Mouse (Mus musculus): ENCODE results near the gene Nudt15. TPM values are rescaled to one million over a fixed set of nuclear protein-coding genes. Genes with fewer than 3 reads are reported as not detected.

Nudt15 gene
- polyA plus RNA-seq, 1 experiment, result 2.7 TPM

- no peak for TF ChIP-seq CTCF (IDR thresholded peaks at IDR 0.05; ENCODE audit: low read depth, low read length)
- no peak for TF ChIP-seq POLR2A (IDR thresholded peaks at IDR 0.05; ENCODE audit: borderline replicate concordance, low read depth, low read length)
- no peak overlapping the region for H3K4me3 ChIP-seq (ENCODE audit: insufficient read depth, low read length)
- H3K4me1 ChIP-seq (ENCODE audit: control insufficient read depth, insufficient read depth, low read length), result peaks cover 20% of the 10 kb centered on the region
- H3K27ac ChIP-seq (ENCODE audit: insufficient read depth, low read depth, low read length), result no peak overlapping the region
Observed at GRCm38 (mm10) chr14:73474636-73475093, 73.4 kb downstream of the Nudt15 start.

- Histone ChIP-seq H3K27ac (ENCODE audit: insufficient read depth, low read depth, low read length) (no peak overlapping the region), H3K4me3 (ENCODE audit: insufficient read depth, low read length) (no peak overlapping the region), H3K4me1 (ENCODE audit: control insufficient read depth, insufficient read depth, low read length) (peaks cover 20% of the 10 kb centered on the region)
Observed at GRCm38 (mm10) chr14:73473670-73474460, 74.2 kb downstream of the Nudt15 start.

GRCm38 (mm10) chr14:73472205-73472604 is 75.8 kb downstream of the Nudt15 start:
- H3K27ac ChIP-seq (ENCODE audit: insufficient read depth, low read depth, low read length), result no peak overlapping the region
- no peak for TF ChIP-seq POLR2A (IDR thresholded peaks at IDR 0.05; ENCODE audit: borderline replicate concordance, low read depth, low read length)
- no peak for TF ChIP-seq CTCF (IDR thresholded peaks at IDR 0.05; ENCODE audit: low read depth, low read length)
- H3K4me3 ChIP-seq (ENCODE audit: insufficient read depth, low read length), result no peak overlapping the region
- H3K4me1 ChIP-seq (ENCODE audit: control insufficient read depth, insufficient read depth, low read length), result peaks cover 20% of the 10 kb centered on the region

More at GRCm38 (mm10) chr14:73473670-73474460, 74.2 kb downstream of the Nudt15 start:
- TF ChIP-seq POLR2A (IDR thresholded peaks at IDR 0.05; ENCODE audit: borderline replicate concordance, low read depth, low read length) (no peak), CTCF (IDR thresholded peaks at IDR 0.05; ENCODE audit: low read depth, low read length) (no peak)

GRCm38 (mm10) chr14:73470593-73470992 is 77.4 kb downstream of the Nudt15 start:
- H3K4me1 ChIP-seq (ENCODE audit: control insufficient read depth, insufficient read depth, low read length), result peaks cover 22% of the 10 kb centered on the region
- H3K4me3 ChIP-seq (ENCODE audit: insufficient read depth, low read length), result no peak overlapping the region
- TF ChIP-seq POLR2A (IDR thresholded peaks at IDR 0.05; ENCODE audit: borderline replicate concordance, low read depth, low read length), result no peak
- no peak for TF ChIP-seq CTCF (IDR thresholded peaks at IDR 0.05; ENCODE audit: low read depth, low read length)
- no peak overlapping the region for H3K27ac ChIP-seq (ENCODE audit: insufficient read depth, low read depth, low read length)

GRCm38 (mm10) chr14:73469506-73469905 is 78.5 kb downstream of the Nudt15 start:
- TF ChIP-seq POLR2A (IDR thresholded peaks at IDR 0.05; ENCODE audit: borderline replicate concordance, low read depth, low read length) (no peak), CTCF (IDR thresholded peaks at IDR 0.05; ENCODE audit: low read depth, low read length) (no peak)
- Histone ChIP-seq H3K4me3 (ENCODE audit: insufficient read depth, low read length) (no peak overlapping the region), H3K4me1 (ENCODE audit: control insufficient read depth, insufficient read depth, low read length) (peaks cover 22% of the 10 kb centered on the region), H3K27ac (ENCODE audit: insufficient read depth, low read depth, low read length) (no peak overlapping the region)

Other genes starting within 250 kb of the Nudt15 start
- 46.2 and 50.6 TPM in 2 replicates for gene Rb1, start 222.4 kb downstream of the Nudt15 start, polyA plus RNA-seq (2012; ENCODE audit: insufficient read depth, insufficient read length, missing spikeins)
- 6,453 and 6,469 TPM in 2 replicates for gene Itm2b, start 163.0 kb downstream of the Nudt15 start, polyA plus RNA-seq (2012; ENCODE audit: insufficient read depth, insufficient read length, missing spikeins)
- gene Med4, start 38.2 kb downstream of the Nudt15 start, polyA plus RNA-seq (2012; ENCODE audit: insufficient read depth, insufficient read length, missing spikeins), result 31.1 and 33.5 TPM in 2 replicates
- 45.2 and 48.5 TPM in 2 replicates for gene Sucla2, start 22.9 kb downstream of the Nudt15 start, polyA plus RNA-seq (2012; ENCODE audit: insufficient read depth, insufficient read length, missing spikeins)
- not detected in 2 replicates for gene Gm21750, start 113.0 kb upstream of the Nudt15 start, polyA plus RNA-seq (2012; ENCODE audit: insufficient read depth, insufficient read length, missing spikeins)